Mouse (Mus musculus) thymus, adult 2 months (tissue): ENCODE measurements around the gene Gstz1.

ENCODE experiments used
- CTCF ChIP-seq: fragments of 200-500 bp; IDR thresholded peaks from 2 replicates; pipeline ENCODE4 v1.5.1; 2012; ENCODE audit warnings: mild to moderate bottlenecking, control low read depth, low read length, moderate library complexity, borderline replicate concordance; ENCODE audit not compliant: control insufficient read depth, poor library complexity, insufficient read depth; ENCODE audit errors: extremely low read depth
- POLR2A ChIP-seq: fragments of 200-500 bp; IDR thresholded peaks from 2 replicates; pipeline ENCODE4 v1.6.1; 2012; ENCODE audit warnings: mild to moderate bottlenecking, low read length, control low read depth, moderate library complexity; ENCODE audit not compliant: control insufficient read depth, poor library complexity, insufficient read depth; ENCODE audit errors: extremely low read depth

GRCm38 (mm10) chr12:87148136-87148535 is 1.2 kb downstream of the Gstz1 start:
- TF ChIP-seq CTCF, result no peak
- TF ChIP-seq POLR2A, result no peak
